Mouse (Mus musculus) liver, embryonic 14.5 days (tissue): ENCODE measurements around the gene Fam196b. TPM values are rescaled to one million over a fixed set of nuclear protein-coding genes. Genes with fewer than 3 reads are reported as not detected.

Source experiments
- ATAC-seq: fragments of 200-750 bp; cut with Nextera tagmentation; 2 replicates; pipeline ENCODE4 v1.8.0; 2017; ENCODE audit warnings: moderate number of reproducible peaks, mild to moderate bottlenecking, moderate library complexity; ENCODE audit not compliant: insufficient read depth
- DNase-seq, 3 experiments: peaks; one replicate each; pipeline ENCODE4 v3.0.0-alpha.2; 2012 to 2013; ENCODE audit warnings: low read depth in 3 of 3, low spot score in 3 of 3
- H3K27ac ChIP-seq: fragments of 300-500 bp; sonication (generic); 2 replicates; pipeline ENCODE4 v1.5.1; 2014; ENCODE audit warnings: moderate library complexity, mild to moderate bottlenecking, control low read depth, inconsistent platforms
- H3K27me3 ChIP-seq: fragments of 300-500 bp; sonication (generic); 2 replicates; pipeline ENCODE4 v1.6.1; 2014; ENCODE audit warnings: mild to moderate bottlenecking, low read length, moderate library complexity; ENCODE audit not compliant: control insufficient read depth, insufficient read depth
- H3K36me3 ChIP-seq: fragments of 300-500 bp; sonication (generic); replicated peaks from 2 replicates; pipeline ENCODE4 v1.6.1; 2014; ENCODE audit warnings: low read depth; ENCODE audit not compliant: control insufficient read depth, insufficient read depth
- H3K4me1 ChIP-seq, 2 experiments: fragments of 200-500 bp in 1 of 2; fragments of 300-500 bp in 1 of 2; sonication (generic) in 1 of 2; replicated peaks; 2 replicates each; pipeline ENCODE4 v1.6.1; 2012 to 2014; ENCODE audit warnings: antibody characterized with exemption in 1 of 2, inconsistent platforms in 1 of 2, low read length in 1 of 2; ENCODE audit not compliant: control insufficient read depth in 2 of 2, insufficient read depth in 2 of 2
- H3K4me2 ChIP-seq: fragments of 300-500 bp; sonication (generic); 2 replicates; pipeline ENCODE4 v1.6.1; 2014; ENCODE audit warnings: low read depth, mild to moderate bottlenecking, control low read depth, moderate library complexity
- H3K4me3 ChIP-seq, 2 experiments: fragments of 200-500 bp in 1 of 2; fragments of 300-500 bp in 1 of 2; sonication (generic) in 1 of 2; 2 replicates each; pipeline ENCODE4 v1.5.1; 2012 to 2014; ENCODE audit warnings: low read depth in 2 of 2, low read length in 2 of 2, mild to moderate bottlenecking in 2 of 2, control low read depth in 1 of 2, inconsistent platforms in 1 of 2, moderate library complexity in 1 of 2; ENCODE audit not compliant: insufficient read depth in 1 of 2
- H3K9ac ChIP-seq: fragments of 300-500 bp; sonication (generic); replicated peaks from 2 replicates; pipeline ENCODE4 v1.6.1; 2014; ENCODE audit warnings: mild to moderate bottlenecking, control low read depth, moderate library complexity
- H3K9me3 ChIP-seq: fragments of 300-500 bp; sonication (generic); 2 replicates; pipeline ENCODE4 v1.6.1; 2016; ENCODE audit warnings: low read length, mixed read lengths; ENCODE audit not compliant: control insufficient read depth
- CTCF ChIP-seq: IDR thresholded peaks from 2 replicates; pipeline ENCODE4 v1.5.1; 2016; ENCODE audit warnings: antibody characterized with exemption, low read depth, control low read depth
- EP300 ChIP-seq: IDR thresholded peaks from 2 replicates; pipeline ENCODE4 v1.6.1; 2016; ENCODE audit warnings: antibody characterized with exemption, low read depth
- WGBS: fragments of 180-500 bp; shearing (Covaris S2); extraction: QIAGEN DNeasy Blood & Tissue Kit; methylation state at CpG from one replicate; pipeline ENCODE4 v1.1.7; 2014; ENCODE audit not compliant: insufficient replicate concordance; 5-methylcytosine and 5-hydroxymethylcytosine counted together
- polyA plus RNA-seq, 2 experiments: library from polyadenylated mRNA; depleted of rRNA in 1 of 2; stranded (reverse) in 1 of 2; unstranded in 1 of 2; fragments of >200 nt; fragmentation: Nextera tagmentation in 1 of 2; extraction: Ambion mirVana in 1 of 2; gene quantifications; 2 replicates each; pipeline versions ENCODE4 v1.2.1 to v1.2.3; 2012 to 2014

Fam196b gene
- polyA plus RNA-seq (2012; rRNA removed) (0.01 TPM in 1 of 2 replicates, not detected in the other), polyA plus RNA-seq (2014; fragmentation: Nextera tagmentation; extraction: Ambion mirVana) (0.03 TPM in 1 of 2 replicates, not detected in the other)

DNA sequence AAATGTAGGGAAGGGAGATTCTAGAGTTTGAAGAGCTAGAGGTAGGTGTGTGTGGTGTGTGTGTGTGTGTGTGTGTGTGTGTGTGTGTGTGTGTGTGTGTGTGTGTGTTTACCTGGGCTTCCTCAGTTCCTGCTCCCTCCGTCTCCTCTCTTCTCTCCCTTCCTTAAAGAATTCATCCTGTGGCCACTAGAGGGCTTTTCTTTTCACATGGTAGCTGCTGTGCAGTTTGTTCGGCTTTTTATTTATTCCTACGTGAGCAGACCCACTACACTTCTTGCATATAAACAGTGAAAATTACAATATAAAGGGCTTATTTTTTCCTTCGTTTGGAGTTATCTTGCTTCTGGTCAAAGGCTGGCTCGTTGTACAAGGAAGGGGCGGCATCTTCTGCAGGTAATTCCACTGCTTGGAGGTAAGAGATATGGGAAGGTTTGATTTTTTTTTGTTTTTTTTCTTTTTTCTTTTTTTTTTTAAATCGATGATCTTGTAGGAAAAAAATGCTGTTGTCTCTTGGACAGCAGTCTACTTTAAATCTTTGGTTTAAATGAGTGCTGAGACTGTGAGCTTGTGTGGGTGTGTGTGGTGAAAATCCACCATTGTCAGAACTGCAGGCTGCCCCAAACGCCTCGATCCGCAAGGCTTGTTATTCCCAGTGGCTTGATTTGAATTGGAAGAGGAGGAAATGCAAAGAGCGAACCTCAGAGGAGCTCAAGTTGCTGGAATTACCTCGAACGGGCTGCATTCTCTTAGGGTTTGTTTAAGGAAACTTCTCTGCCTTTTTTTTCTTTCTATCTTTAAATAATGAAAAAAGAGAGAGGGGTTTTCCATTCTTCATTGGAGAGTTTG, at the start of gene Fam196b:
TSS of gene Fam196b (plus strand) at position 289 of the 846 bp plus-strand sequence.
- Histone ChIP-seq H3K9ac (no peak within 1 kb of the TSS), H3K4me1 (peaks cover 0 to 10% of the 10 kb centered on the region in 2 experiments; a peak in 2 of 4 replicates), H3K27ac (no peak within 1 kb of the TSS), H3K9me3 (no peaks in the 10 kb centered on the region), H3K36me3 (no peaks in the 10 kb centered on the region), H3K27me3 (no peaks in the 10 kb centered on the region; the same call in 1 of the 2 replicates), H3K4me3 (no peak within 1 kb of the TSS), H3K4me2 (no peak within 1 kb of the TSS)
- WGBS = 32% methylated on average over 13 of the region's 13 CpGs
- TF ChIP-seq EP300 = no peak
- peak; percentile 52 for TF ChIP-seq CTCF
- no peak for DNase-seq
- no peak for ATAC-seq

DNA sequence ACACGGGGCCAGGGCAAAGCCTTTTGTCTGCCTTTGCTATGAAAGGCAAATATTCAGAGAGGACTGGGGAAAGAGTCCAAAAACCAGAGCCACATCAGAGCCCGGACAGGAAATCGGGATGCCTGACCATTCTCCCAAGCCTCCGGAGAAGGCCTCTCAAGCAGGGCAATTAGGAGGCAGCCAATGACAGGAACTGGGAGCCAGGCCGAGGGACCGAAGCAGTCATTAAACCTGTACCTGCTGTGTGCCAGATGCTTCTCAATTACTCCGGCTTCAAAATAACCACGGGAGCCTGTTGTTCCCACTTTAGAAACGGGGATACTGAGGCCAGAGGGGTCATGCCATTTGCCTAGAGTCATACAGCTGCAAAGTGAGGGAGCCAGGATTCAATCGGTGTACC, 42.6 kb upstream of the Fam196b start:
- H3K36me3 ChIP-seq = no peaks in the 10 kb centered on the region
- no peaks in the 10 kb centered on the region for H3K9me3 ChIP-seq
- H3K4me1 ChIP-seq = no peaks in the 10 kb centered on the region
- no peaks in the 10 kb centered on the region for H3K27me3 ChIP-seq
- no peak overlapping the region for H3K4me2 ChIP-seq
- H3K4me3 ChIP-seq = no peak overlapping the region
- H3K27ac ChIP-seq = no peak overlapping the region
- DNase-seq = no peak
- 65% methylated on average over 10 of the region's 10 CpGs for whole genome bisulfite sequencing
- ATAC-seq = no peak
- no peak overlapping the region for H3K9ac ChIP-seq
- TF ChIP-seq EP300 = no peak
- TF ChIP-seq CTCF = no peak

DNA sequence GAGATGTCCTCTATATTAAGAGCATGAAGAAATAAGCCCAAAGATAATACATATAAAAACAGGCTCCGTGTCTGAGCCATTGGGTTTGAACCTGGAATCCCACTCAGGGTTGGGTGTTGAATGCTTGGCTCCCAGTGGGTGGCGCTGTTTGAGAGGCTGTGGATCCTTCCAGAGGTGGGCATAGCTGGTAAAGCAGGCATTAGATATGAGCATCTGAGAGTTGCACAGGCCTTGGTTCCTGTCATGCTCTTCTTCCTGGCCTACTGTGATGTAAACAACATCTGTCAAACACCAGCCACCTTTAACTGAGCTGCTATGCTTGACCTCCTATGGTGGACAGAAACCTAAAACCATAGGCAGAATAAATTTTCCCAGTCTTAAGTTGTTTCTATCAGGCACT, 38.7 kb upstream of the Fam196b start:
- Histone ChIP-seq H3K4me3 (no peak overlapping the region), H3K9ac (no peak overlapping the region), H3K4me2 (no peak overlapping the region), H3K27ac (no peak overlapping the region), H3K4me1 (no peaks in the 10 kb centered on the region), H3K9me3 (no peaks in the 10 kb centered on the region), H3K27me3 (no peaks in the 10 kb centered on the region), H3K36me3 (no peaks in the 10 kb centered on the region)
- ATAC-seq (no peak), DNase-seq (no peak)
- no peak for TF ChIP-seq EP300
- TF ChIP-seq CTCF = peak; percentile 57
- 33% methylated on average over 2 of the region's 2 CpGs for WGBS

DNA sequence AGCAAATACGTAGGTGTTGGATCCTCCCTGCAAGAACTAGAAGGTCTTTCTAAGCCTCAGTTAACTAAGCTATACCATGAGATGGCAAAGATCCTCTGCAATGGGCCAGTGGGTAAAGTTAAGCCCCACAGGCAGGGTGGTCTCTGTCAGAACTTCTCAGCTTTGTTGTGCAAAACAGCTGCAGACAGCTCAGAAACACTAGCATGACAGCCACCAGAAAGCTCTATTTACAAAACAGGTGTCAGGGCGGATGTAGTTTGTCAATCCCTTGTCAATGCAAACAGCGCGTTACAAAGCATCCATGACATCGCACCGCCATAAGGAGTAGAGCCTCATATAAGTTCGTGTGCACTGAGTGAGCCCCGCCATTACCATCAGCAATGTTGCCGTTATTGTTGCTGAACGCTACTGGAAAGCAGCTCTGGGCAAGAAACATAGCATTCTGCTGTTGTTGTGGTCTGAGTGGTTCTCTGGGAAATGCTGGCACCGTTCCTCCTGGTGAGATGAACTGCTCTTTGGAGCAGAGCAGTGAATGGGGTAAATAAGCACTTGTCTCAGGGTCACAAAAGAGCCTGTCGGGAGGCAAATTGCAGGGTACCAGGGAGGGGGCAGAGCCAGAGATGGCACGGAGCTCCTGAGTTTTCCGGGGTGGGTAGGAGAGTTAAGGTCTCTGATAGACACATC, 38.1 kb upstream of the Fam196b start:
- no peaks in the 10 kb centered on the region for H3K36me3 ChIP-seq
- no peaks in the 10 kb centered on the region for H3K9me3 ChIP-seq
- DNase-seq = no peak
- H3K9ac ChIP-seq = no peak overlapping the region
- no peak overlapping the region for H3K4me2 ChIP-seq
- no peak overlapping the region for H3K4me3 ChIP-seq
- no peak overlapping the region for H3K27ac ChIP-seq
- H3K27me3 ChIP-seq = no peaks in the 10 kb centered on the region
- H3K4me1 ChIP-seq = no peaks in the 10 kb centered on the region
- WGBS = 71% methylated on average over 14 of the region's 14 CpGs
- ATAC-seq = no peak
- TF ChIP-seq CTCF (no peak), EP300 (no peak)

DNA sequence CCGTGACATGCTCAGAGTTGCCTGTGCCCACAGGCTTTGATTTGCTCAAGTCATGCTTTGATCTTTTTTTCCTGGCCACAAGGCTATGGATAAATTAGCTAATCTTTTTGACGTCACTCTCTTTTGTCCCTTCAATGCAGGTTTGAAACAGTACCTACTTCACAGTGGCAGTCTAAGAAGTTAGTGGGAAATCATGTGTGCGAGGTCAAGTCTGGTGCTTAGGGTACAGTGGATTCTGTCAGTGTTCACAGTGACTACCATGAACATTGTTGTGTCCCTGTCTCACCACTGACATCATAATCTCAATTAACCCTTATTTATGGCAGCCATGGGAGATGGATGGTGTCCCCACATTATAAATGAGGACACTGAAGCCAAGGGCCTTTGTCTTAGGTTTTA, 37.6 kb upstream of the Fam196b start:
- WGBS = 67% methylated on average over 3 of the region's 3 CpGs
- H3K4me3 ChIP-seq = no peak overlapping the region
- ATAC-seq = no peak
- DNase-seq = no peak
- no peaks in the 10 kb centered on the region for H3K36me3 ChIP-seq
- H3K9ac ChIP-seq = no peak overlapping the region
- no peak overlapping the region for H3K4me2 ChIP-seq
- no peak overlapping the region for H3K27ac ChIP-seq
- H3K4me1 ChIP-seq = no peaks in the 10 kb centered on the region
- H3K27me3 ChIP-seq = no peaks in the 10 kb centered on the region
- TF ChIP-seq EP300 (no peak), CTCF (no peak)
- H3K9me3 ChIP-seq = no peaks in the 10 kb centered on the region
